Mouse (Mus musculus) neural tube, embryonic 15.5 days (tissue): Measurements from ENCODE around the gene Camk2d. TPM values are rescaled to one million over a fixed set of nuclear protein-coding genes. Genes with fewer than 3 reads are reported as not detected.

Experiments used
- ATAC-seq: fragments of 200-750 bp; cut with Nextera tagmentation; 2 replicates; pipeline ENCODE4 v1.8.0; 2017; ENCODE audit warnings: mild to moderate bottlenecking, moderate TSS enrichment, moderate library complexity; ENCODE audit not compliant: low FRiP score
- H3K27ac ChIP-seq: fragments of 300-500 bp; sonication (generic); replicated peaks from 2 replicates; pipeline ENCODE4 v1.5.1; 2015; ENCODE audit warnings: mild to moderate bottlenecking, inconsistent platforms
- H3K27me3 ChIP-seq: fragments of 300-500 bp; sonication (generic); replicated peaks from 2 replicates; pipeline ENCODE4 v1.6.1; 2015; ENCODE audit warnings: inconsistent platforms
- H3K36me3 ChIP-seq: fragments of 300-500 bp; sonication (generic); 2 replicates; pipeline ENCODE4 v1.6.1; 2015; ENCODE audit warnings: inconsistent platforms
- H3K4me1 ChIP-seq: fragments of 300-500 bp; sonication (generic); 2 replicates; pipeline ENCODE4 v1.6.1; 2015; ENCODE audit warnings: inconsistent platforms
- H3K4me2 ChIP-seq: fragments of 300-500 bp; sonication (generic); 2 replicates; pipeline ENCODE4 v1.6.1; 2015; ENCODE audit warnings: inconsistent platforms, mild to moderate bottlenecking, moderate library complexity
- H3K4me3 ChIP-seq: fragments of 300-500 bp; sonication (generic); replicated peaks from 2 replicates; pipeline ENCODE4 v1.5.1; 2015; ENCODE audit warnings: mild to moderate bottlenecking, inconsistent platforms
- H3K9ac ChIP-seq: fragments of 300-500 bp; sonication (generic); replicated peaks from 2 replicates; pipeline ENCODE4 v1.6.1; 2015; ENCODE audit warnings: mild to moderate bottlenecking, inconsistent platforms
- H3K9me3 ChIP-seq: fragments of 300-500 bp; sonication (generic); replicated peaks from 2 replicates; pipeline ENCODE4 v1.6.1; 2016; ENCODE audit warnings: inconsistent platforms
- WGBS: fragments of 180-500 bp; shearing (Covaris S2); methylation state at CpG from one replicate; pipeline ENCODE4 v1.1.7; 2015; ENCODE audit warnings: mixed read lengths; 5-methylcytosine and 5-hydroxymethylcytosine counted together
- polyA plus RNA-seq: library from polyadenylated mRNA; unstranded; fragments of >200 nt; fragmentation: Nextera tagmentation; extraction: Ambion mirVana; gene quantifications from 2 replicates; pipeline ENCODE4 v1.2.1, GENCODE M21; 2015

Camk2d gene
- polyA plus RNA-seq, 1 experiment from 2014 or later = 134 TPM

DNA sequence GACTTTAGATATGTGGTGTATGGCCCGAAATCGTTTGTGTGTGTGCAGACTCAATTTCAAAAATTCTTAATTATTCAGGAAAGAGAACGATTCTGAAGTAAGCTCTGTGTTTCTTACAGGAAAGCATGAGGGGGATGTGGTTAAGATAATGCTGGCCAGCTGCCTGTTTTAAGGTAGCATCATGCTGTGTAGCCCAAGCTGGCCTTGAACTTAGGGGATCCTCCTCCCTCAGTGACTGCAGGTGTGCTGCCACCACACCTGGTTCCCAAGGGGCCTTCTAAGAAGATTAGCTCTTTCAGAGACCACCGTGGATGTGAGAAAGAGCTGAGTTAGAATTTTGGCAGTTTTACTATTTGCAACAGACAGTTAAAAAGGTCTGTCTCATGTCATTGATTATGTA lies 61.8 kb downstream of the Camk2d start:
- Histone ChIP-seq H3K4me2 (no peak overlapping the region), H3K27ac (no peak overlapping the region), H3K4me1 (peaks cover 12% of the 10 kb centered on the region), H3K9me3 (no peaks in the 10 kb centered on the region), H3K36me3 (no peaks in the 10 kb centered on the region), H3K4me3 (no peak overlapping the region), H3K27me3 (no peaks in the 10 kb centered on the region), H3K9ac (no peak overlapping the region)
- WGBS = 66% methylated on average over 4 of the region's 4 CpGs
- no peak for ATAC-seq

DNA sequence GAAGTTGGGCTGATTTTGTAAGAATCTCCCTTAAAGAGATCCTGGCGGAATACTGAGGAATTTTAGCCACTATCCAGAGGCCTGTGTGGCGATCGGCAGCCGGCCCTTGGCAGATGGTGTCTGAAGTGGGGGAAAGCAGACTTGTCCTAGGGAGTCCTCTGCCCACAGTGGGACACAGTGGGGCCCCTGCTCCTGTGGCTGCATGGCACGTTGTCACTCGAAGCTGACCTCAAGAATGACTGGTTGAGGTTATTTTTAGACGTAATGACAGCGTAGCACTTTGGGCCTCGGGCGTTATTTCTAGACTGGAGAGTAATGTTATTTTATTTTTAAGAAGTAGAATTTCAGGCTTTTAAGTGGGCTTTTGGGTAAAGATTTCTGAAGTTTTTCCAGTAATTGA lies 62.7 kb downstream of the Camk2d start:
- Histone ChIP-seq H3K9me3 (no peaks in the 10 kb centered on the region), H3K4me1 (peaks cover 17% of the 10 kb centered on the region), H3K36me3 (no peaks in the 10 kb centered on the region), H3K27ac (no peak overlapping the region), H3K4me3 (no peak overlapping the region), H3K4me2 (no peak overlapping the region), H3K27me3 (no peaks in the 10 kb centered on the region), H3K9ac (no peak overlapping the region)
- 77% methylated on average over 10 of the region's 10 CpGs for WGBS
- no peak for ATAC-seq

GRCm38 (mm10) chr3:126659235-126659634 lies 63.1 kb downstream of the Camk2d start:
- Histone ChIP-seq H3K9ac (no peak overlapping the region), H3K36me3 (no peaks in the 10 kb centered on the region), H3K4me2 (no peak overlapping the region), H3K4me1 (peaks cover 17% of the 10 kb centered on the region), H3K9me3 (no peaks in the 10 kb centered on the region), H3K27me3 (no peaks in the 10 kb centered on the region), H3K27ac (no peak overlapping the region), H3K4me3 (no peak overlapping the region)
- no peak for ATAC-seq
- WGBS = 94% methylated on average over 8 of the region's 8 CpGs

DNA sequence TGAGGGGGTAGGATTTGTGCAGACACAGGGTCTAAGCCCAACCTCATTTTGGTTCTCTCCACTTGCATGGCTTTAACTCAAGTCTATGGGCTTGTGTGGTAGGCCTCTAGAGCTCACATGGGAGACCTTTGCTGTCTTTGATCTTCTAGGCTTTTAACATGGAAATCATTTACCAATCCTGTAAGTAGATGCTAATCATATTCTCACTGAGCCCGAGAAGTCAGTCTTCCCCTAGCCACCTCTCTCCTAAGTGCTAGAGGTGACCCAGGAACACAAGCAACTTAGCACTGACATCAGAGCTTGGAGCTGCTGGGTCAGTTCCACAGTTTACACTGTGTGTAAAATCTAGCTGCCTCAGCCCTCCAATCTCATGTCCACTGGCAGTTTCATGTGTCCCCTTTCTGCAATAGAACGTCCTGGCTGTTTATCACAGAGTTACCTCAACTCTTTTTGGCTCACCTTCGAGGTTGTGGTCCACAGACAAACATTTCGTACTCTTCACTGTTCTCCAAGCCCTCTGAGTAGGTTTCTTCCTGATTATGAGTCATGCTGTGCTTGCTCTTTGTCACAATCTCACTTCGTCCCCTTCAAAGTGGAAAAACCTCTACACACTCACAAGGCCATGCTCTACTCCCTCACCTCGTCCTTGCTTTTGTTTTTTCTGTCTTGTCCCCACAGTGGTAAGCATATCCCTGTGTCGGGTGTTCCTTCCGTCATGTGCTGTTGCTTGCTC lies 63.9 kb downstream of the Camk2d start:
- Histone ChIP-seq H3K9ac (no peak overlapping the region), H3K4me1 (peaks cover 17% of the 10 kb centered on the region), H3K27ac (no peak overlapping the region), H3K4me3 (no peak overlapping the region), H3K36me3 (no peaks in the 10 kb centered on the region), H3K9me3 (no peaks in the 10 kb centered on the region), H3K27me3 (no peaks in the 10 kb centered on the region), H3K4me2 (no peak overlapping the region)
- no peak for ATAC-seq
- 83% methylated on average over 8 of the region's 8 CpGs for WGBS

DNA sequence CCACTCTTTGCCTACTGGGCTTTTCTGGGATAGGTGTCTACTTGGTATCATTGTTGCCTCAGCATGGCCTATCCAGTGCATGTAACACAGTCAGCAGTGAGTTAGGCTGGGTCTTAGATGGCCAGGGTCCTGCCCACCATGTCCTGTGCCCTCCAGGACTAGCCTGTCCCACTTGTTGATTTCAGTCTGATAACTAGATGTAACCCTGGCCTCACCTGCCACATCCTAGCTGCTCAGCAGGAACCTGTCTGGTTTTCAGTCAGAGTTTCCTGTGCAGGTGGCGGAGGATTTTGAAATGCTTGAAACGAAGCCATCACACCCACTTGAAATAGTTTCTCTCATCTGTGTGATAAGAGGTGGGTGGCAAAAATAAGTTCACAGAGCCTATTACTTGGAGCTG lies 64.5 kb downstream of the Camk2d start:
- 99% methylated on average over 2 of the region's 2 CpGs for WGBS
- H3K9ac ChIP-seq = no peak overlapping the region
- no peak for ATAC-seq
- peaks cover 17% of the 10 kb centered on the region for H3K4me1 ChIP-seq
- H3K36me3 ChIP-seq = no peaks in the 10 kb centered on the region
- no peak overlapping the region for H3K27ac ChIP-seq
- no peaks in the 10 kb centered on the region for H3K27me3 ChIP-seq
- no peak overlapping the region for H3K4me2 ChIP-seq
- H3K9me3 ChIP-seq = no peaks in the 10 kb centered on the region
- no peak overlapping the region for H3K4me3 ChIP-seq

DNA sequence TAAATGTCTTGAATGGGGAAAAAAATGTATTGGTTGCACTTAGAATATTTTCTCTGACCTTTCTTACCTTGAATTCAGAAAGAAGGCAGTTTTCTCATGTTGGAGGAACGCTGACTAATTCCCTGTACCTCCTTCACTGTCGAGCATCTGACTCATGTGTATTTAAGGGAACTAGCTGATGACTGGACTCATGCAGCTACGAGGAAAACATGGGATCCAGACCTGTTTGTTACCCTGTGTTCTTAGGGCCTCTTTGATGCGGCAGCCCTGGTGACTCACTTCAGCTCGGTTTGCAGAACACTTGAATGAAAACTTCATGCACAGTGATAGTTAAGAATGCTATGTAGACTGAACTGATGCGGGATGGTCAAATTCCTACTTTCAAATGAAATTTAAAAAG lies 64.9 kb downstream of the Camk2d start:
- Histone ChIP-seq H3K9me3 (no peaks in the 10 kb centered on the region), H3K27ac (no peak overlapping the region), H3K36me3 (no peaks in the 10 kb centered on the region), H3K4me1 (peaks cover 17% of the 10 kb centered on the region), H3K9ac (no peak overlapping the region), H3K4me2 (no peak overlapping the region), H3K27me3 (no peaks in the 10 kb centered on the region), H3K4me3 (no peak overlapping the region)
- ATAC-seq = no peak
- WGBS = 92% methylated on average over 6 of the region's 6 CpGs

DNA sequence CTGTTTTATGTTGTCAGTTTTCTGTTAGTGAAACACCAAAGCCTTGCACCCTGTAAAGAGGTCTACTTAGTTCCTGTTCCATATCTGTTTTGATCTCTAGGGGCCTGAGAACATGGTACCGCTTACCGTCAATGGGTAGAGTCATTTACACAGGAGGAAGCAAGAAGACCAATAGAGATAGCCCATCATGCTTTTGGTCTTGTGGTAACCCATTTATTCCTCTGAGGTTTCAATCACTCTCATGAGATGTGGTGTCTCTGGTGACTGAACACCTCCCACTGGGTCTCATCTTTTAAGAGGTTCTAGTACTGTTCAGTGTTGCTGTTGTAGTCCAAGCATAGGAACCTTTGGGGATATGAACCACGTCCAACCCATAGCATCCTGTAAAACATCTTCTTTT lies 65.8 kb downstream of the Camk2d start:
- Histone ChIP-seq H3K36me3 (no peaks in the 10 kb centered on the region), H3K4me1 (peaks cover 13% of the 10 kb centered on the region), H3K9ac (no peak overlapping the region), H3K27me3 (no peaks in the 10 kb centered on the region), H3K9me3 (no peaks in the 10 kb centered on the region), H3K4me2 (no peak overlapping the region), H3K27ac (no peak overlapping the region), H3K4me3 (no peak overlapping the region)
- WGBS = 95% methylated on average over 3 of the region's 3 CpGs
- no peak for ATAC-seq

- WGBS = 63% methylated on average over 5 of the region's 5 CpGs
- Histone ChIP-seq H3K4me1 (peaks cover 24% of the 10 kb centered on the region), H3K36me3 (no peaks in the 10 kb centered on the region), H3K9ac (no peak overlapping the region), H3K4me2 (no peak overlapping the region), H3K27me3 (no peaks in the 10 kb centered on the region), H3K4me3 (no peak overlapping the region), H3K27ac (no peak overlapping the region), H3K9me3 (no peaks in the 10 kb centered on the region)
- no peak for ATAC-seq
These were observed 67.3 kb downstream of the Camk2d start for GRCm38 (mm10) chr3:126663436-126663835.

DNA sequence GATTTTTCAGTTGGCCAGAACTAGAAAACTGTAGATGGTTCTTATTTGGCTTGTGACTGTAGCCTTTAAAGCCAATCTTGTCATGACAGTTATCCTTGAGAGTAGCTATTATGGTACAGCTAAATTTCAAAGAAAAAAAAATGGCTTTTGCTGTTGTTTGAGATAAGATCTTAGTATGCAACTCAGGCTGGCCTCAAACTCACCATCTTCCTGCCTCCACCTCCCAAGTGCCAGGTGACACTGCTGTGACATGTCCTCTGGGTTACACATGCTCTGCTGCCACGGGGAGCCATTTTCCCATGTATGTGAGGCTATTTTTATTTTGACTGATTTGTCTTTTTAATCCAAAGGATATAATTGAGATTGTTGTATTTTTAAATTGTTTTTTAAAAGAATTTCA lies 69.8 kb downstream of the Camk2d start:
- H3K9ac ChIP-seq = no peak overlapping the region
- H3K27ac ChIP-seq = no peak overlapping the region
- ATAC-seq = no peak
- no peak overlapping the region for H3K4me3 ChIP-seq
- H3K36me3 ChIP-seq = no peaks in the 10 kb centered on the region
- H3K4me2 ChIP-seq = no peak overlapping the region
- H3K27me3 ChIP-seq = no peaks in the 10 kb centered on the region
- peaks cover 27% of the 10 kb centered on the region for H3K4me1 ChIP-seq
- H3K9me3 ChIP-seq = no peaks in the 10 kb centered on the region
- 94% methylated on average over 1 of the region's 1 CpGs for WGBS

GRCm38 (mm10) chr3:126667019-126667418 lies 70.9 kb downstream of the Camk2d start:
- Histone ChIP-seq H3K9me3 (no peaks in the 10 kb centered on the region), H3K4me2 (no peak overlapping the region), H3K36me3 (no peaks in the 10 kb centered on the region), H3K27ac (peak overlapping the region; percentile 60), H3K9ac (no peak overlapping the region), H3K4me1 (peaks cover 32% of the 10 kb centered on the region), H3K27me3 (no peaks in the 10 kb centered on the region), H3K4me3 (no peak overlapping the region)
- peak; percentile 14 for ATAC-seq
- WGBS = 93% methylated on average over 11 of the region's 11 CpGs

DNA sequence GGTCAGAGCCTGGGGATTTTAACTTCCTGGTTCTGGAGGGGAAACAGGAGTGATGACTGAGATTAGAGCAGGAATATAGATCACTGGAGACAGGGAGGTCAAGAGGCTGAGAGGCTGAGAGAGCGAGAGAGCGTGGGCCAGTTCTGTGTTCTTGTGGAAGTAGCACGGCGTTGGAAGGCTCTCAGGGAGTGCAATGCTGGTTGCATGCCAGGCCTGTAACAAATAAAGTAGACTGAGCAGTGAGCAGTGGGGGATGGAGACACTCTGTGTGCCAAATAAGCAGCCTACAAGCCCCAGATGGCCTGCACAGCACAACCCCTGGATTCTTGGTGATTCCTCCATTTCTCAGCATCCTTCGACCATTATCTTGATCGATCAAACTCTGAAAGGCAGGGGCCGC lies 71.3 kb downstream of the Camk2d start:
- WGBS = 40% methylated on average over 7 of the region's 7 CpGs
- no peaks in the 10 kb centered on the region for H3K36me3 ChIP-seq
- peak; percentile 72 for ATAC-seq
- H3K4me3 ChIP-seq = no peak overlapping the region
- peaks cover 32% of the 10 kb centered on the region for H3K4me1 ChIP-seq
- no peaks in the 10 kb centered on the region for H3K27me3 ChIP-seq
- H3K27ac ChIP-seq = peak overlapping the region; percentile 60
- no peak overlapping the region for H3K4me2 ChIP-seq
- H3K9ac ChIP-seq = no peak overlapping the region
- H3K9me3 ChIP-seq = no peaks in the 10 kb centered on the region

- Histone ChIP-seq H3K9ac (no peak overlapping the region), H3K4me3 (no peak overlapping the region), H3K4me1 (peaks cover 32% of the 10 kb centered on the region), H3K4me2 (no peak overlapping the region), H3K36me3 (no peaks in the 10 kb centered on the region), H3K27ac (peak overlapping the region; percentile 60; the same call in 1 of the 2 replicates), H3K27me3 (no peaks in the 10 kb centered on the region), H3K9me3 (no peaks in the 10 kb centered on the region)
- 51% methylated on average over 3 of the region's 3 CpGs for WGBS
- peak; percentile 63 for ATAC-seq
These were observed 72.0 kb downstream of the Camk2d start for GRCm38 (mm10) chr3:126668123-126668522.
